Mouse (Mus musculus) limb, embryonic 11.5 days (tissue): ENCODE measurements around the gene Trim26. TPM values are rescaled to one million over a fixed set of nuclear protein-coding genes. Genes with fewer than 3 reads are reported as not detected.
"Not testable (repeated sequence)": the region's sequence is repeated elsewhere in the genome, so short reads cannot be mapped to it uniquely, and the experiment has no call there.

Experiments used
- ATAC-seq: fragments of 200-750 bp; cut with Nextera tagmentation; 2 replicates; pipeline ENCODE4 v1.8.0; 2017; ENCODE audit warnings: low read depth; ENCODE audit not compliant: insufficient number of reproducible peaks, low FRiP score, low TSS enrichment
- DNase-seq: peaks from one replicate; pipeline ENCODE4 v3.0.0-alpha.2; 2015; ENCODE audit warnings: low spot score
- H3K27ac ChIP-seq: fragments of 300-500 bp; sonication (generic); replicated peaks from 2 replicates; pipeline ENCODE4 v1.5.1; 2014; ENCODE audit warnings: low read depth, mild to moderate bottlenecking, low read length
- H3K27me3 ChIP-seq: fragments of 300-500 bp; sonication (generic); 2 replicates; pipeline ENCODE4 v1.6.1; 2014; ENCODE audit warnings: mild to moderate bottlenecking, low read length, mixed read lengths; ENCODE audit not compliant: control insufficient read depth, insufficient read depth
- H3K36me3 ChIP-seq: fragments of 300-500 bp; sonication (generic); 2 replicates; pipeline ENCODE4 v1.6.1; 2014; ENCODE audit warnings: mild to moderate bottlenecking, low read length, moderate library complexity, mixed read lengths; ENCODE audit not compliant: control insufficient read depth, insufficient read depth
- H3K4me1 ChIP-seq: fragments of 300-500 bp; sonication (generic); 2 replicates; pipeline ENCODE4 v1.6.1; 2014; ENCODE audit warnings: low read length, mixed read lengths; ENCODE audit not compliant: control insufficient read depth, insufficient read depth
- H3K4me2 ChIP-seq: fragments of 300-500 bp; sonication (generic); 2 replicates; pipeline ENCODE4 v1.6.1; 2014; ENCODE audit warnings: low read depth, mild to moderate bottlenecking, moderate library complexity; ENCODE audit not compliant: severe bottlenecking
- H3K4me3 ChIP-seq: fragments of 300-500 bp; sonication (generic); 2 replicates; pipeline ENCODE4 v1.5.1; 2014; ENCODE audit warnings: low read depth, low read length
- H3K9ac ChIP-seq: fragments of 300-500 bp; sonication (generic); 2 replicates; pipeline ENCODE4 v1.6.1; 2014; ENCODE audit warnings: mild to moderate bottlenecking, low read length
- H3K9me3 ChIP-seq: fragments of 300-500 bp; sonication (generic); 2 replicates; pipeline ENCODE4 v1.6.1; 2016; ENCODE audit warnings: low read length; ENCODE audit not compliant: control insufficient read depth
- WGBS: fragments of 180-500 bp; shearing (Covaris S2); extraction: QIAGEN DNeasy Blood & Tissue Kit; methylation state at CpG from one replicate; pipeline ENCODE4 v1.1.7; 2014; 5-methylcytosine and 5-hydroxymethylcytosine counted together
- polyA plus RNA-seq: library from polyadenylated mRNA; unstranded; fragments of >200 nt; fragmentation: Nextera tagmentation; extraction: Ambion mirVana; gene quantifications from 2 replicates; pipeline ENCODE4 v1.2.1, GENCODE M21; 2014

The Trim26 gene
- polyA plus RNA-seq, 1 experiment from 2014 or later: 33.5 TPM

GRCm38 (mm10) chr17:36883350-36883749 lies 46.4 kb downstream of the Trim26 start:
- 87% methylated on average over 2 of the region's 2 CpGs for WGBS
- ATAC-seq: no peak
- Histone ChIP-seq H3K9ac (no peak overlapping the region), H3K9me3 (no peaks in the 10 kb centered on the region), H3K4me3 (no peak overlapping the region), H3K4me2 (no peak overlapping the region), H3K4me1 (no peaks in the 10 kb centered on the region), H3K27ac (no peak overlapping the region), H3K27me3 (no peaks in the 10 kb centered on the region), H3K36me3 (no peaks in the 10 kb centered on the region)
- no peak for DNase-seq

- Histone ChIP-seq H3K4me2 (no peak overlapping the region), H3K27me3 (no peaks in the 10 kb centered on the region), H3K4me3 (no peak overlapping the region), H3K4me1 (no peaks in the 10 kb centered on the region), H3K27ac (no peak overlapping the region), H3K36me3 (no peaks in the 10 kb centered on the region), H3K9ac (no peak overlapping the region), H3K9me3 (no peaks in the 10 kb centered on the region)
- WGBS: 93% methylated on average over 12 of the region's 12 CpGs
- DNase-seq (no peak), ATAC-seq (no peak)
Measured at GRCm38 (mm10) chr17:36885132-36885790, 48.3 kb downstream of the Trim26 start.

- no peak within 1 kb of the TSS for H3K4me2 ChIP-seq
- 89% methylated on average over 5 of the region's 5 CpGs for WGBS
- H3K36me3 ChIP-seq: no peaks in the 10 kb centered on the region
- no peaks in the 10 kb centered on the region; the same call in 1 of the 2 replicates for H3K27me3 ChIP-seq
- H3K27ac ChIP-seq: no peak within 1 kb of the TSS
- H3K9ac ChIP-seq: no peak within 1 kb of the TSS
- H3K9me3 ChIP-seq: no peaks in the 10 kb centered on the region
- no peak within 1 kb of the TSS for H3K4me3 ChIP-seq
- DNase-seq (no peak), ATAC-seq (no peak)
- no peaks in the 10 kb centered on the region for H3K4me1 ChIP-seq
Measured at GRCm38 (mm10) chr17:36890073-36890903, 53.4 kb downstream of the Trim26 start, which contains the start of gene Trim40. TSS of gene Trim40 (minus strand) at chr17:36890123.

DNA sequence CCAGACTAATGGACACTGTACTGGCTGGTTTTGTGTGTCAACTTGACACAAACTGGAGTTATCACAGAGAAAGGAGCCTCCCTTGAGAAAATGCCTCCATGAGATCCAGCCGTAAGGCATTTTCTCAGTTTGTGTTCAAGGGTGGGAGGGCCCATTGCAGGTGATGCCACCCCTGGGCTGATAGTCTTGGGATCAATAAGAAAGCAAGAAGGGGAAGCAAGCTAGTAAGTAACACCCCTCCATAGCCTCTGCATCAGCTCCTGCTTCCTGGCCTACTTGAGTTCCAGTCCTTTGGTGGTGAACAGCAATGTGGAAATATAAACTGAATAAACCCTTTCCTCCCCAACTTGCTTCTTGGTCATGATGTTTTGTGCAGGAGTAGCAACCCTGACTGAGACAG lies 54.6 kb downstream of the Trim26 start:
- 89% methylated on average over 1 of the region's 1 CpGs for WGBS
- H3K4me3 ChIP-seq, H3K36me3 ChIP-seq, DNase-seq, H3K27ac ChIP-seq, H3K9me3 ChIP-seq, H3K4me1 ChIP-seq, ATAC-seq, H3K4me2 ChIP-seq, H3K9ac ChIP-seq, H3K27me3 ChIP-seq: not testable (repeated sequence)

DNA sequence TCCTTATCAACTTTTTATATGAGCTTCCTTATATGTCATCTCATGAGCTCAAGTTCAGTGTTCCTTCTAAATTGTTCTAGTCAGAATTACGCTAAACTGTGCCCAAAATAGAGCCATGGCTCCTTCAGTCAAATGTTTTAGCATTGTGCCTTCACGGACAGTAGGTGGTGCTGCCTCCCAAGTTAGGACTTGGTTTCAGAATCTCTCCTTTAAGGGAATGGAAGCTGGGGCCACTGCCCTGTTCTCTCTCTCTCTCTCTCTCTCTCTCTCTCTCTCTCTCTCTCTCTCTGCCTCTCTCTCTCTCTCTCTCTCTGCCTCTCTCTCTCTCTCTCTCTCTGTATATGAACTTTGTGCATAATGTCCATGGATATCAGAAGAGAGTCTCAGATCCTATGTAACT lies 55.4 kb downstream of the Trim26 start:
- ATAC-seq (no peak), DNase-seq (peak; percentile 42)
- no peaks in the 10 kb centered on the region; the same call in 1 of the 2 replicates for H3K27me3 ChIP-seq
- no peaks in the 10 kb centered on the region for H3K36me3 ChIP-seq
- H3K9me3 ChIP-seq: no peaks in the 10 kb centered on the region
- no peak overlapping the region for H3K4me2 ChIP-seq
- 24% methylated on average over 2 of the region's 2 CpGs for WGBS
- no peak overlapping the region for H3K27ac ChIP-seq
- no peak overlapping the region for H3K4me3 ChIP-seq
- H3K4me1 ChIP-seq: no peaks in the 10 kb centered on the region
- H3K9ac ChIP-seq: no peak overlapping the region

- no peak overlapping the region for H3K9ac ChIP-seq
- no peak overlapping the region for H3K4me3 ChIP-seq
- H3K27me3 ChIP-seq: no peaks in the 10 kb centered on the region; the same call in 1 of the 2 replicates
- H3K36me3 ChIP-seq: no peaks in the 10 kb centered on the region
- ATAC-seq (no peak), DNase-seq (no peak)
- WGBS: 73% methylated on average over 5 of the region's 5 CpGs
- no peak overlapping the region for H3K27ac ChIP-seq
- no peaks in the 10 kb centered on the region for H3K4me1 ChIP-seq
- no peaks in the 10 kb centered on the region for H3K9me3 ChIP-seq
- H3K4me2 ChIP-seq: no peak overlapping the region
Measured at GRCm38 (mm10) chr17:36893387-36893786, 56.5 kb downstream of the Trim26 start.

DNA sequence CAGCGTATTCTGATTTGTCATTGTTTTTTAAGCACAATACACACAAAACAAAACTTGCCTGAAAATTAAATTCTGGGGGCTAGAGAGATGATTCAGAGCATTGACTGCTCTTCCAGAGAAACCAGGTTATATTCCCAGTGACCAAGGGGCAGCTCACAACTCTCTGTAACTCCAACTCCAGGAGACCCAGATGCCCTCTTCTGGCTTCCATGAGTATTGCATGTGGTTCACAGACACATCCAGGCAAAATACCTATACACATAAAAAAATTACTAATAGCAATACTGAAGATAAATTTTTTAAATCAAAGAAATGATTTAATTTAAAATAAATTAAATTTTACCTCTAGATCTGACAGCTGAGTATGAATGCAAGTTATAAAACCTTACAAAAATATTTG lies 59.6 kb downstream of the Trim26 start:
- no peaks in the 10 kb centered on the region for H3K36me3 ChIP-seq
- H3K9ac ChIP-seq: no peak overlapping the region
- H3K4me1 ChIP-seq: no peaks in the 10 kb centered on the region
- no peak overlapping the region for H3K27ac ChIP-seq
- no peaks in the 10 kb centered on the region for H3K27me3 ChIP-seq
- WGBS: 85% methylated on average over 1 of the region's 1 CpGs
- ATAC-seq (no peak), DNase-seq (peak; percentile 59)
- no peaks in the 10 kb centered on the region for H3K9me3 ChIP-seq
- H3K4me2 ChIP-seq: no peak overlapping the region
- H3K4me3 ChIP-seq: no peak overlapping the region

- Histone ChIP-seq H3K27me3 (no peaks in the 10 kb centered on the region), H3K4me3 (no peak overlapping the region), H3K4me2 (no peak overlapping the region), H3K9ac (no peak overlapping the region), H3K4me1 (no peaks in the 10 kb centered on the region), H3K36me3 (no peaks in the 10 kb centered on the region), H3K27ac (no peak overlapping the region), H3K9me3 (no peaks in the 10 kb centered on the region)
- ATAC-seq (no peak), DNase-seq (no peak)
Measured at GRCm38 (mm10) chr17:36897065-36897464, 60.1 kb downstream of the Trim26 start.
